Mouse (Mus musculus): Measurements from ENCODE around the gene Gpr83.

GRCm38 (mm10) chr9:14885954-14886353, 25.9 kb downstream of the Gpr83 start:
- TF ChIP-seq USF1 (IDR thresholded peaks at IDR 0.05; ENCODE audit: low read depth) = no peak
- TF ChIP-seq POLR2A (IDR thresholded peaks at IDR 0.05; ENCODE audit: insufficient read length, low read depth) = no peak
- TF ChIP-seq TCF12 (IDR thresholded peaks at IDR 0.05; ENCODE audit: insufficient read depth, poor library complexity, severe bottlenecking) = no peak
- no peak for TF ChIP-seq CEBPB (IDR thresholded peaks at IDR 0.05; ENCODE audit: insufficient read depth, poor library complexity, severe bottlenecking)
